Mouse (Mus musculus) stomach, embryonic 14.5 days (tissue): ENCODE data around the gene Exosc8. TPM values are rescaled to one million over a fixed set of nuclear protein-coding genes. Genes with fewer than 3 reads are reported as not detected.
A peak's percentile ranks its signal among the peaks of the same experiment; 100 is the strongest.

ENCODE experiments used
- ATAC-seq: fragments of 200-750 bp; cut with Nextera tagmentation; 2 replicates; pipeline ENCODE4 v1.8.0; 2017; ENCODE audit warnings: low read depth, moderate TSS enrichment; ENCODE audit not compliant: insufficient number of reproducible peaks, insufficient read depth, low FRiP score
- H3K27ac ChIP-seq: fragments of 300-500 bp; sonication (generic); 2 replicates; pipeline ENCODE4 v1.5.1; 2014; ENCODE audit warnings: mild to moderate bottlenecking, low read length, moderate library complexity, mixed read lengths
- H3K27me3 ChIP-seq: fragments of 300-500 bp; sonication (generic); 2 replicates; pipeline ENCODE4 v1.6.1; 2014; ENCODE audit warnings: low read length, control low read depth, mixed read lengths; ENCODE audit not compliant: control insufficient read depth, insufficient read depth
- H3K36me3 ChIP-seq: fragments of 300-500 bp; sonication (generic); 2 replicates; pipeline ENCODE4 v1.6.1; 2014; ENCODE audit warnings: mild to moderate bottlenecking, control low read depth, low read length, moderate library complexity, mixed read lengths; ENCODE audit not compliant: control insufficient read depth, insufficient read depth
- H3K4me1 ChIP-seq: fragments of 300-500 bp; sonication (generic); 2 replicates; pipeline ENCODE4 v1.6.1; 2014; ENCODE audit warnings: low read length, control low read depth, mixed read lengths; ENCODE audit not compliant: control insufficient read depth, insufficient read depth
- H3K4me2 ChIP-seq: fragments of 300-500 bp; sonication (generic); replicated peaks from 2 replicates; pipeline ENCODE4 v1.6.1; 2014; ENCODE audit warnings: low read depth, low read length, control low read depth
- H3K4me3 ChIP-seq: fragments of 300-500 bp; sonication (generic); 2 replicates; pipeline ENCODE4 v1.5.1; 2014; ENCODE audit warnings: low read depth, low read length, control low read depth
- H3K9ac ChIP-seq: fragments of 300-500 bp; sonication (generic); replicated peaks from 2 replicates; pipeline ENCODE4 v1.6.1; 2014; ENCODE audit warnings: low read depth, mild to moderate bottlenecking, control low read depth, low read length, moderate library complexity, mixed read lengths
- H3K9me3 ChIP-seq: fragments of 300-500 bp; sonication (generic); 2 replicates; pipeline ENCODE4 v1.6.1; 2016; ENCODE audit warnings: low read depth, low read length, control low read depth; ENCODE audit not compliant: control insufficient read depth
- WGBS: fragments of 180-500 bp; shearing (Covaris S2); extraction: QIAGEN DNeasy Blood & Tissue Kit; methylation state at CpG from one replicate; pipeline ENCODE4 v1.1.7; 2014; 5-methylcytosine and 5-hydroxymethylcytosine counted together
- polyA plus RNA-seq: library from polyadenylated mRNA; unstranded; fragments of >200 nt; fragmentation: Nextera tagmentation; extraction: Ambion mirVana; gene quantifications from 2 replicates; pipeline ENCODE4 v1.2.1, GENCODE M21; 2014

Exosc8 gene
- polyA plus RNA-seq, 1 experiment from 2014 or later, result 125 TPM

DNA sequence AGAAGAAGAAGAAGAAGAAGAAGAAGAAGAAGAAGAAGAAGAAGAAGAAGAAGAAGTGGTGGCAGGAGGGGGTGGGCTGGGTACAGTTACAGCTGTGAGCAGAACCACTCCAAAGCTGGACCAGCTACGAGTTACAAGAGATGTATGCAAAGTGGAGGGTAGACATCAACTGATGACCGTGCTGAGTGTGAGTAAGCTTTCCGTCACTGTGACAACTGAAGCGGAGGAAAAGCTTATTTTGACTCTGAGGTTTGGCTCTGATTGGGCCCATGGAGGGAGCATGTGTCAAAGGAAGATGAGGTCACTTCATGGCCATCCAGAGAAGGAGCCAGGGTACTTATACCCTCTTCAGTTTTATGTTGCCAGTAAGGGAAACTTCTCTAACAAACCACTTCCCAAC is 18.2 kb upstream of the Exosc8 start:
- Histone ChIP-seq H3K9me3 (no peaks in the 10 kb centered on the region), H3K4me1 (peaks cover 9% of the 10 kb centered on the region; the same call in 1 of the 2 replicates), H3K36me3 (peaks cover 21% of the 10 kb centered on the region; the same call in 1 of the 2 replicates), H3K27me3 (no peaks in the 10 kb centered on the region), H3K27ac (no peak overlapping the region), H3K9ac (no peak overlapping the region), H3K4me3 (no peak overlapping the region), H3K4me2 (no peak overlapping the region)
- 72% methylated on average over 4 of the region's 4 CpGs for WGBS
- ATAC-seq, result no peak

DNA sequence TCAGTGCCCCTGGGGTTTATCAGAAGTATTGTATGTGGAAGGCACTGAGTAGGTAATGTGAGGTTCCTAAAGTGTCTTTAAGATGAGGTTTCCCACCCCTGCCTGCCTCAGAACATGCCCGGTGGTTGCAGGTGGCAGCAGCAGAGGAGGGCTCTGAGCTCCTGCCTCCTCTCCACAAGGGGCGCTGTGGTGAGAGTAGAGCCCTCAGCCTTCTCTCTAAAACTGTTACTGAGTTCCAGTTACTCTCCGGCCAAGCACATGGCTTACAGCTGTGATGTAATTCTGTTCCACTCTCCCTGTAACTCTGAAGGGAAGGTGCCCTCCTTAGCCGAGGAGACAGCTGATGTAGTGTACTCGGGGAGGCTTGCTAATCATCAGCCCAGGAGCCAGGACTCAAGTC is 10.6 kb upstream of the Exosc8 start:
- WGBS, result 61% methylated on average over 5 of the region's 5 CpGs
- peaks cover 84% of the 10 kb centered on the region for H3K36me3 ChIP-seq
- ATAC-seq, result no peak
- H3K4me1 ChIP-seq, result no peaks in the 10 kb centered on the region
- no peak overlapping the region for H3K27ac ChIP-seq
- no peaks in the 10 kb centered on the region for H3K27me3 ChIP-seq
- H3K4me2 ChIP-seq, result no peak overlapping the region
- H3K9me3 ChIP-seq, result no peaks in the 10 kb centered on the region
- no peak overlapping the region for H3K9ac ChIP-seq
- H3K4me3 ChIP-seq, result no peak overlapping the region

DNA sequence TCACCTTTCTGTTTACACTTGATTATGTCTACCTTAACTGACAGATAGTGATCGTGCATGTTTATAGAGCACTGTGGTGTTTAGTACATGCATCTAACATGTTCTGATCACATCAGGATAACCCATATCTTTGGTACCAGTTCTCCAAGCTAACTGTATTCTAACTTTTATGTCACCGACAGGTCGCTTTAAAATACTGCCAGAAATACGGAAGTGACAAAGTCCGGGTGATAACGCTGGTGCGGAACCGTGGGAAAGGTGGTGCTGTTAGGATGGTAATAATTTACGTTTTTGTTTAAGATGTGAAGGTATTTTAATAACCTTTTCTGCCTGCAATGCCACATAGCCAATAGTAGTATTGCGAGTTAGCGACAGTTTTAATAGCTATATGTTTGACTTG is 6.8 kb upstream of the Exosc8 start:
- 96% methylated on average over 11 of the region's 11 CpGs for WGBS
- Histone ChIP-seq H3K4me1 (no peaks in the 10 kb centered on the region), H3K9me3 (no peaks in the 10 kb centered on the region), H3K9ac (no peak overlapping the region), H3K27me3 (no peaks in the 10 kb centered on the region), H3K27ac (no peak overlapping the region), H3K4me2 (no peak overlapping the region), H3K4me3 (no peak overlapping the region), H3K36me3 (peaks cover 58% of the 10 kb centered on the region)
- no peak for ATAC-seq

DNA sequence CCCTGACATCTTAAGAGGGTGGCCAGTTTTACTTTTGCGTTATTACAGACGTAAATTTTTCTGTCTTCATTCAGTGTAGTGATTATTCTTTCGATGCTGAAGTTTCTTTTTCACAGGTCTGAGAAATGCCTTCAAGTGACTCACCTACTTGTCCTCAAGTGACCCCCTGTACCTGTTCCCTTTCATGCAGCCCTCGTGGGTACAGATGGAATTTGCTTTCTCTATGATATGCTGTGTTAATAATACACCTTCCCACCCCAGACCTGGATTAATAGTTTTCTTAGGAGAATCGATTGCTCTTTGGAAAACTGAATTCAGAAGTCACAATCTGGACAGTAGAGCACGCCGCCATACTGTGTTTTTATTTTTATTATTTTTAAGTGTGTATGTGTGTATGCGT is 2.1 kb upstream of the Exosc8 start:
- ATAC-seq, result no peak
- Histone ChIP-seq H3K4me1 (0 out of 2 replicates have a peak, but pooled peaks cover 4% of the 10 kb centered on the region), H3K9me3 (no peaks in the 10 kb centered on the region), H3K36me3 (peaks cover 33% of the 10 kb centered on the region), H3K9ac (no peak overlapping the region), H3K4me3 (no peak overlapping the region), H3K4me2 (no peak overlapping the region), H3K27ac (no peak overlapping the region), H3K27me3 (no peaks in the 10 kb centered on the region)
- WGBS, result 92% methylated on average over 8 of the region's 8 CpGs

DNA sequence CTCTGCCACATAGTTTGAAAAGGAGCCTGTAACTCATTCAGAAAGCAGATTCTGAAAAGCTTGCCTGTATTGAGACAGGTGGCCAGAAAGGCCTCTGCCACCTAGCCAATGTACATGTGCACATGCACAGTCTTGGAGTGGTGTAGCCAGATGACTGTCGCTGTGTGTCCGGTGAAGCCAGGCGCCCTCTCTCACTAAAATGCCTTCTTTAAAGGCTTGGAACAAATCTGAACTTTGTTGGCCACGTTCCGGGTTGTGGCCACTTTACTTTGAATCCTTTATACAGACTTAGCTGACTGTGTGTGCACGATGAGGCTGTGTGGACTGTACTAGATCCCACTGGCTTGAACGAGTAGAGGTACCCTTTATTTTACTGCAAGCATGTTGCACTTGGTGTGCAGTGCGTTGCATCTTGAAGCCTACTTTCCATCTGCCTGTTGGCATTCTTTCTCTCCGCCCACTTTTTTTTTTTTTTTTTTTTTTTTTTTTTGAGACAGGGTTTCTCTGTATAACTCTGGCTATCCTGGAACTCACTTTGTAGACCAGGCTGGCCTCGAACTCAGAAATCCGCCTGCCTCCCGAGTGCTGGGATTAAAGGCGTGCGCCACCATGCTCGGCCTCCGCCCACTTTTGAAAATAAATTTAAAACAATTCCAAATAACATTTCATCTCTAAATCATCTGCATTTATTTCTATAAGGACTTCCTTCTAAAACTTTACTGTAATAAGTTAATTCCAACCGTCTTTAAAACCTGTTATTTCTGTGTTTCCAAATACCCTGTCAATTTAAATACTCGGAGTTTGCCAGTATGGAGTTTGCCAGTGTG is 1.1 kb upstream of the Exosc8 start:
- Histone ChIP-seq H3K27ac (peak overlapping the region; percentile 99; the same call in 1 of the 2 replicates), H3K4me1 (0 out of 2 replicates have a peak, but pooled peaks cover 4% of the 10 kb centered on the region), H3K4me3 (peak overlapping the region; percentile 91), H3K4me2 (peak overlapping the region; percentile 97), H3K9me3 (no peaks in the 10 kb centered on the region), H3K27me3 (no peaks in the 10 kb centered on the region), H3K36me3 (peaks cover 32% of the 10 kb centered on the region), H3K9ac (peak overlapping the region; percentile 62)
- 50% methylated on average over 18 of the region's 18 CpGs for WGBS
- no peak for ATAC-seq

DNA sequence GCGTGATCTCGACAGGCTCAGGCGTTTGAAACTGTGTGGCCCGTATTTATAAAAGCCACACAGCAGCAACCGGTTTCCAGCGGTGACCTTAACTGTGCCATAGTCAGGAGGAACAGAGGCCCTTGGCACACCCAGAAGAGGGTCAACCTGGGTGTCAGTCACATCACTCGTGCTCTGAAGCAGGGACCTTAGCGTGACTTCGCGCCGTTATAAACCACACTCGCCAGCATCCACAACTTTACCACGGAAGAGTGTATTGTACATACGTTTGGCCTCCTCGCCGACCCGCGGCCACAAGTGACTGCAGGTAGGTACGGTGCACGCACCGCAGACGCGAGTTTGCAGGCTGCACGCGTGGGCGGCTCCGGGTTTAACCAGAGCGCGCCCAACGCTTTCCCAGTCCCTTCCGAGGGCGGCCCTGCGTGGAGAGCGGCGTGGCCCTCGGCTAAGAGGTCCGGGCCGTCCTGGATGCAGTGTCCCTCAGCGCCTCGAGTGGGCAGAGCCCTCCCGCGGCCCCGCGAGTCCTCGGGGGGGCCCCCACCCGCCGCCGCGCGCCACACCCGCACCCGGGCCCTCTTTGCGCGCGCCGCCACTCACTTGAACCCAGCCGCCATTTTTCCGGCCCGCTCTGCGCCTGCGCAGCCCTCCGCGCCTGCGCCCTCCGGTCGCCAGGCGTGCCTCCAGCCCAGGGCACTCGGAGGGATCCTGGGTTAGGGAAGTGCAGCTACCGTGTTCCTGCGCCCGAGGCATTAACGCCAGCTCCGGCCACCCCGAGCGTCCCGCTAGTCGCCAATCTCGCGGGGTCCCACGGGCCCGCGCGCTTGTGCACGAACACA is 564 bp downstream of the Exosc8 start:
- H3K36me3 ChIP-seq, result peaks cover 45% of the 10 kb centered on the region
- peak overlapping the region; percentile 97 for H3K4me2 ChIP-seq
- H3K27me3 ChIP-seq, result no peaks in the 10 kb centered on the region
- 0 out of 2 replicates have a peak, but pooled peaks cover 4% of the 10 kb centered on the region for H3K4me1 ChIP-seq
- peak overlapping the region; percentile 62 for H3K9ac ChIP-seq
- ATAC-seq, result peak; percentile 94
- 1% methylated on average over 83 of the region's 84 CpGs for WGBS
- no peaks in the 10 kb centered on the region for H3K9me3 ChIP-seq
- H3K4me3 ChIP-seq, result peak overlapping the region; percentile 91
- peak overlapping the region; percentile 99 for H3K27ac ChIP-seq

DNA sequence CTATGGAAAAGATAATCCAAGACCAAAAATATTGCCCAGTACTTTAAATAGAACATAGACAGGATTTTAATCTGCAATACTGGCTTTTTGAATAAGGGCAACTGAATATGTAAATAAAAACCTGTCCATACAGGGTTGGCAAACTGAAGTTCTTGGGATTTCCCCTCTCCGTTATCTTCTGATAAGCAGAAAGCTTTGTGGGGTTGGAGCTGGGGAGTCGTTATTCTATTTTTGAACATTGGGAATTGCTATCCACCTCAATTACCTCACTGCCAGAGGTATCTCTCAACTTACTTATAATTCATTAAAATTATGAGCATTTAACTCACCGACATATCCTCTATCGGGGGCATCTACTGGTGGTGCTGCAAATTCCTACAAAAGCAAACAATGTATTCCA is 2.8 kb downstream of the Exosc8 start:
- H3K36me3 ChIP-seq, result peaks cover 59% of the 10 kb centered on the region
- no peak for ATAC-seq
- H3K9me3 ChIP-seq, result no peaks in the 10 kb centered on the region
- H3K9ac ChIP-seq, result no peak overlapping the region
- H3K27me3 ChIP-seq, result no peaks in the 10 kb centered on the region
- H3K4me2 ChIP-seq, result no peak overlapping the region
- 85% methylated on average over 4 of the region's 4 CpGs for WGBS
- H3K4me3 ChIP-seq, result no peak overlapping the region
- 0 out of 2 replicates have a peak, but pooled peaks cover 4% of the 10 kb centered on the region for H3K4me1 ChIP-seq
- H3K27ac ChIP-seq, result no peak overlapping the region

DNA sequence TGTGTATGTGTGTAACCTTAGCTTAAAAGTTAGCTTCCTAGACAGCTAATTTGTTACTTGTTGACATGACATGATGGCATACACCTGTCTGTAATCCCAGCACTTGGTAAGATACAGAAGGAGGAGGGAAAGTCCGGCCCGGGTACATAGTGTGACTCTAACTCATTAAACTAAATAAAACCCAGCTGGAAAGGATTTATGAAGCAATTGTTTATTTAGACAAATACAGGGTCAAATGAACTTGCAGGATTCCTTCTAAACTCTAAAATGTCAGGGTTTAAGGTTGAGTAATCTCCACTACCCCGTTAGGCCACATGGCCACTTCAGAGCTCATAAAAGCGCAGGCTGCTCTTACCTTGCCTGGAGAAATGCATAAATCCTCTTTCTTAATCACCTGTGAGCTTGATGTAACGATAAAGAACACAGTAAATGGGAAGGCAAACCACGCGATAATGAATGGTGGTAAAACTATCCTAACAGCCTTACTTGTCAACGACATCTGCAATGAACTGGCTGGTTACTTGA is 3.5 kb downstream of the Exosc8 start:
- Histone ChIP-seq H3K4me2 (no peak overlapping the region), H3K36me3 (peaks cover 65% of the 10 kb centered on the region), H3K4me1 (0 out of 2 replicates have a peak, but pooled peaks cover 4% of the 10 kb centered on the region)

More for the DNA sequence above, 3.5 kb downstream of the Exosc8 start:
- 48% methylated on average over 8 of the region's 8 CpGs for WGBS
- H3K4me3 ChIP-seq, result no peak overlapping the region
- H3K9ac ChIP-seq, result no peak overlapping the region
- H3K9me3 ChIP-seq, result no peaks in the 10 kb centered on the region
- H3K27me3 ChIP-seq, result no peaks in the 10 kb centered on the region
- no peak for ATAC-seq
- no peak overlapping the region for H3K27ac ChIP-seq
